Mouse (Mus musculus) spleen, postnatal 4 days (tissue): Measurements from ENCODE around the gene Elovl3.
"Not testable (repeated sequence)": the region's sequence is repeated elsewhere in the genome, so short reads cannot be mapped to it uniquely, and the experiment has no call there.

Experiments used
- DNase-seq, 2 experiments: peaks; one replicate each; pipeline ENCODE4 v3.0.0; 2022; ENCODE audit warnings: low spot score in 2 of 2

Elovl3 gene

GRCm38 (mm10) chr19:46131694-46132525 lies at the start of gene Elovl3:
TSS of gene Elovl3 (plus strand) at chr19:46131897.
- DNase-seq = peak in 1 of 2 experiments; percentile 27

GRCm38 (mm10) chr19:46085185-46085584 lies 46.5 kb upstream of the Elovl3 start:
- no peak for DNase-seq

- peak; percentile 52 to 86 for DNase-seq
Observed at GRCm38 (mm10) chr19:46086337-46086736, 45.4 kb upstream of the Elovl3 start.

- DNase-seq = no peak
Observed at GRCm38 (mm10) chr19:46087871-46088270, 43.8 kb upstream of the Elovl3 start.

- DNase-seq = no peak
Observed at GRCm38 (mm10) chr19:46091641-46092040, 40.1 kb upstream of the Elovl3 start.

GRCm38 (mm10) chr19:46094144-46094543 lies 37.6 kb upstream of the Elovl3 start:
- DNase-seq = no peak

- DNase-seq = no peak
Observed at GRCm38 (mm10) chr19:46095291-46095690, 36.4 kb upstream of the Elovl3 start.

- DNase-seq = no peak
Observed at GRCm38 (mm10) chr19:46096396-46096795, 35.3 kb upstream of the Elovl3 start.

GRCm38 (mm10) chr19:46099561-46099960 lies 32.1 kb upstream of the Elovl3 start:
- no peak for DNase-seq

GRCm38 (mm10) chr19:46103437-46104186 lies 28.1 kb upstream of the Elovl3 start:
- no peak for DNase-seq

- DNase-seq = no peak
Observed at GRCm38 (mm10) chr19:46104187-46104557, 27.5 kb upstream of the Elovl3 start.

- no peak for DNase-seq
Observed at GRCm38 (mm10) chr19:46110214-46110613, 21.5 kb upstream of the Elovl3 start.

- no peak for DNase-seq
Observed at GRCm38 (mm10) chr19:46110781-46111180, 20.9 kb upstream of the Elovl3 start.

- no peak for DNase-seq
Observed at GRCm38 (mm10) chr19:46114617-46115016, 17.1 kb upstream of the Elovl3 start.

- no peak for DNase-seq
Observed at GRCm38 (mm10) chr19:46119458-46119857, 12.2 kb upstream of the Elovl3 start.

GRCm38 (mm10) chr19:46120872-46121271 lies 10.8 kb upstream of the Elovl3 start:
- DNase-seq = no peak

- no peak for DNase-seq
Observed at GRCm38 (mm10) chr19:46123876-46124275, 7.8 kb upstream of the Elovl3 start.

GRCm38 (mm10) chr19:46124651-46125050 lies 7.0 kb upstream of the Elovl3 start:
- DNase-seq = no peak

- DNase-seq = no peak
Observed at GRCm38 (mm10) chr19:46126301-46126700, 5.4 kb upstream of the Elovl3 start.

- DNase-seq = not testable (repeated sequence)
Observed at GRCm38 (mm10) chr19:46129737-46130136, 2.0 kb upstream of the Elovl3 start.

- DNase-seq = no peak
Observed at GRCm38 (mm10) chr19:46131283-46131682, 414 bp upstream of the Elovl3 start.

- no peak for DNase-seq
Observed at GRCm38 (mm10) chr19:46132577-46132976, 880 bp downstream of the Elovl3 start.

GRCm38 (mm10) chr19:46135297-46135696 lies 3.6 kb downstream of the Elovl3 start:
- peak; percentile 87 to 96 for DNase-seq
